Mouse (Mus musculus) CH12.LX (cell line): ENCODE measurements around the gene Evi5.

Experiments used
- BHLHE40 ChIP-seq: IDR thresholded peaks from 2 replicates; pipeline ENCODE4 v1.6.1; 2011; ENCODE audit warnings: mild to moderate bottlenecking, low read depth, low read length, improper control_type of control experiment
- CTCF ChIP-seq, 2 experiments: IDR thresholded peaks in 1 of 2; conservative IDR thresholded peaks in 1 of 2; 2 replicates each; pipeline ENCODE4 v1.5.1; 2011 to 2012; ENCODE audit warnings: low read depth in 2 of 2, low read length in 2 of 2, improper control_type of control experiment in 1 of 2, inconsistent platforms in 1 of 2, mild to moderate bottlenecking in 1 of 2, moderate library complexity in 1 of 2
- HCFC1 ChIP-seq: IDR thresholded peaks from 2 replicates; pipeline ENCODE4 v1.6.1; 2012; ENCODE audit warnings: low read depth, mild to moderate bottlenecking, inconsistent platforms, low read length, improper control_type of control experiment
- SIN3A ChIP-seq: IDR thresholded peaks from 2 replicates; pipeline ENCODE4 v1.6.1; 2012; ENCODE audit warnings: low read length, improper control_type of control experiment, inconsistent platforms

DNA sequence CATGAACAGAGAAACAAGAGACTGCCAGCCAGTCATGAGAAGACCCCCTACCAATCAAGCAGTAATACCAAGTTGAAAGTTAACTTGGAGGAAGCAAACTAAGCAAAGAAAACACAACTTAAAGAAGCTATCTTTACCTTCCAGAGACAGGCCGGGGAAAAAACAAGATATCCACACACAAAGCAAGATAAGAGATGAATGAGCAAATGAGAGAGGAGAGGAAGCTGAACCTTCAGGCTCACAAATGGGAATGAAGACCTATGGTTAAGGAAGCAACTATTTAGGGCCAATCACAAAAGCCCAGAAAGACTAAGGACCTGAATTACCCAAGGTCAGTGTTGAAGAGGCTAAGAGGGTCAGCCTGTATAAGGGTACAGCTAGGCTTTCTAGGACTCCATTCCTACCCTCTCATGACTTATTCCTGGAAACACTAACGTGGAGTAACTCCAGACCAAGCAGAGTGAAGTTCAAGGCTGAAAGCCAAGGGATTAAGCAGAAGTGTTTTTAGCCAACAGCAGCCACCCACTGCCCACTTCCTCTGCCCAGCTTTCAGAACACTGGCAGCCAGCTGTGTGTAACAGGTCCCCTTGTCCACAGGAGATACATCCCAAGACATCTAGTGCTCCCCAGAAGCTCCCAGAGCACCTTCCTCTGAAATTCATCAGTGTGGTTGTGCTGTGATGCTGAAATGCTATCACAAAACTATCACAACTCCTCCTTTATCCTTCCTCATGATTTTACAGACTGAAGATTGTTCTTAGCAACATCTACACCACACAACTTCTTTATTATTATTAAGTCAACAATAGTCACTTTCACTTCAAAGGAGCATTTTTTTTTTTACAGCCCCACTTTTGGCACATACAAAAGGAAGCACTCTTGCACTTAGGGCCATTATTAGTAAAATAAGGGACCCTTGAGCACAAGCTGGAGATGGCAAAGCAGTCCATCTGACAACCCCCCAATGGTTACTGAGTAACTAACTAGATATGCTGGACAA lies 8.5 kb downstream of the Evi5 start:
- TF ChIP-seq SIN3A: no peak
- TF ChIP-seq BHLHE40: no peak
- TF ChIP-seq CTCF (conservative IDR thresholded peaks at IDR 0.05 in 1 of 2, IDR thresholded peaks at IDR 0.05 in 1 of 2; ENCODE audit: low read depth in 2 of 2, low read length in 2 of 2): no peak
- TF ChIP-seq HCFC1: no peak
